Mouse (Mus musculus) layer of hippocampus, adult 9-11 months (tissue): ENCODE measurements around the gene Fam124a.
"Not testable (repeated sequence)": the region's sequence is repeated elsewhere in the genome, so short reads cannot be mapped to it uniquely, and the experiment has no call there.

Source experiments
- DNase-seq: peaks from one replicate; pipeline ENCODE4 v3.0.0; 2022

The Fam124a gene

DNA sequence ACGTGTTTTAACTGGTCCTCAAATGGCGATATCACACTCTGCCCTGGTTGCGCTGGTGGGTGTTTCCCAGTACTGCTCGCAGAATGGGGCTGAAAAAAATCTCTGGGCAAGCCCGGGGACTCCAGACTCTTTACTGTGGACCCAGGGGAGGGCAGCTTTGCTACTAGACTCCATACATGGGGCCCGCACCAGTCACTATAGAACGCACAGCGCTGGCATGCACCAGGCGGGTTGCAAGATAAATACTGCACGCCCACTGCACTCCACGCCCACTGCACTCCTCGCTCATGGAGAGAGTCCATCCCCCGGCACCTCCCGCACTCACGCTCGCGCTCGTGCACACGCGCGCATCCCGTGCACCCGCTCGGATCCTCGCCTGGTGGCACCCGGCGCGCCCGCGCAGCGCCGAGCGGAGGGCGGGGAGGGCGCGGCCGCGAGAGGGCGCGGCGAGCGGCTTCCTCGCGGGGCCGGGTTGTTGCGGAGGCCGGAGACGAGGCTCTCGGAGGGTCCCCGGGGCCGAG is at the start of gene Fam124a:
Gene Fam124a (plus strand): TSS at position 429 of the 521 bp plus-strand sequence.
- peak; percentile 77 for DNase-seq

GRCm38 (mm10) chr14:62506261-62506660 is 49.3 kb upstream of the Fam124a start:
- no peak for DNase-seq

- DNase-seq: no peak
Measured at GRCm38 (mm10) chr14:62509350-62509749, 46.2 kb upstream of the Fam124a start.

DNA sequence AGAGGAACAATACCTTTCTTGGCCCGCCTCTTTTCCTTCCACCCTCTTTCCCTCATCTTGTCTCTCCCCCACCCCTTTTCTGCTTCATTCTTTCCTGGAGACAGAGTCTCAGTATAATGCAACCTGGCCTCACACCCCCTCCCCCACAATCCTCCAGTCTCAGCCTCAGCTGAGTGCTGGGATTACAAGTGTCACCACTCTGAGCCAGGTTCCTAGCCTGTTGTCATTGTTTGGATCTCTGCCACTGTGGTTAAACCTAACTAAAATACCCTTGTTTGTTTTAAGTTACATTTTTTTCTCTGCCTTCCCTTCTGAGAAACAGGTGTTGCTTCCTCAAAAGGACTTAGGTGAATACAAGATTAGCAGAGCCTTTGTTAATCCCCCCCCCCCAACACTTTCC is 42.7 kb upstream of the Fam124a start:
- DNase-seq: no peak

GRCm38 (mm10) chr14:62530951-62531350 is 24.6 kb upstream of the Fam124a start:
- no peak for DNase-seq

GRCm38 (mm10) chr14:62536127-62536526 is 19.4 kb upstream of the Fam124a start:
- no peak for DNase-seq

- DNase-seq: no peak
Measured at GRCm38 (mm10) chr14:62536988-62537387, 18.5 kb upstream of the Fam124a start.

DNA sequence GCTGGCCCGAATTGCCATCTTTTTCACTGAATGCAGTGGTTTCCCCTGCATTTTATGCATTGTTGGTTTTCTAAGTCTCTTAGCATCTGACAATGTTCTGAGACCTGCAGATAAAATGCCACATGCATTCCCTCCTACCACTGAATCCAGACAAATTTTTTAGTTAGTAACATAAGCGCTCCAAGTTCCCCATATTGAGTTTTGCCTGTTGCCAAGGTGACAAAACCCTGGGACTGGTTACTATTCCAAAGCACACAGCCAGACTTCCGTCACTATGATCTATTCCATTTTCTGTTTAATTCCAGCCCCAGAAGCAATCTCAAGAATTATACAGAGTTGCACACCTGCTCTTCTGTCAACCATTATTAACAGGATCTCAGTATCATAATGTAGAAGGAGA is 15.7 kb upstream of the Fam124a start:
- DNase-seq: peak; percentile 65

DNA sequence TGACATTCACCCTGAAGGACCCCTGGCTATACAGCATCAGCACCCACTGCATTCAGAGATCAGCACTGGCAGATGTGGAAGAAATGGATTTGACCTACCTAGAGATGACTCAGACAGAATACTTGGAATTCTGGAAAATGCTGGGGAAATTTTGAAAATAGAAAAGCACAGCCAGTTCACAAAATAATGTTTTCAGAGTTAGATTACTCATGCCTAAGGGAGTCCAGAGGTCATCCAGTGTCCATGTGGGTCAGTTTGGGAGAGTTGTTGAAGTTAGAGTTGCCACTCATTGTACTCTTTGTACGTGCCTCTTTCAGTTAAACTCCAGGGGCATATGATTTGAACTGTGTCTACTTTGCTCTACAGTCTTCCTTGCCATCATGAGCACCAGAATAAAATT is 13.8 kb upstream of the Fam124a start:
- DNase-seq: no peak

- DNase-seq: no peak
Measured at GRCm38 (mm10) chr14:62546296-62546695, 9.2 kb upstream of the Fam124a start.

- no peak for DNase-seq
Measured at GRCm38 (mm10) chr14:62546746-62547145, 8.8 kb upstream of the Fam124a start.

DNA sequence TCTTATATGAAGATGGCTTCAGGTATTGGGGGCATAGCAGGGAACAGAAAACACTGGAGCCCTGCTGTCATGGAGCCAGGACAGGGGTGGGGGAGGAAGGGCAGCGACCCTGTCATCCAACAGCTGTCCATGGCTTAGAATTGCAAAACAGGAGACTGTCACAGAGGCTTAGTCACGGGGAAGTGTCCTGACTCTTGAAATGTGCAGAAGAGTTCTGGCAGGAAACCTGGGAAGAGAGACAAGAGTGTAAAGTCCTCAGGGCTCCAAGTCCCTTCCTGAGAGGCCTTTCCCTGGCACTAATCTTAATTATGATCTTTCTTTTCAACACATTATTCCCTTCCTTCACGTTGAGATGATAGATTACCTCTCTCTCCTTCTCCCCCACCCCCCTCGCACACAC is 5.4 kb upstream of the Fam124a start:
- no peak for DNase-seq

DNA sequence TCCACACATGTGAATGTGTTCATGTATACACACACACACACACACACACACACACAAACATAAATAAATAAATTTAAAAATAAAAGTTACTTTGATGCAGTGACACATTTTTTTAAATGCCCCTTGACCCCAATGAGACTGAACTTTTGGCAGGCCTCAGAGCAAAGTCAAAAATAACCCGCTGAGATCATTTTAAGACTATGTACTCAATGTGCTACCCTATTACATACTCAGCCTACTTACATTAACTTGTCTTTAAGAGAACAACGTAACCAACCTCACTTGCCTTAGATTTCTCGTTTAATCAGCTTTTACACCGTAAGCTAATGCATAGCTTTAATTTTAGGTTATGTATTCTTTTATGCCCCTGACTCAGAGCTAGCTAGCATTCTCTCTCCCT is 2.8 kb upstream of the Fam124a start:
- DNase-seq: no peak

GRCm38 (mm10) chr14:62553786-62554185 is 1.8 kb upstream of the Fam124a start:
- no peak for DNase-seq

- no peak for DNase-seq
Measured at GRCm38 (mm10) chr14:62555840-62556810, 588 bp downstream of the Fam124a start.

DNA sequence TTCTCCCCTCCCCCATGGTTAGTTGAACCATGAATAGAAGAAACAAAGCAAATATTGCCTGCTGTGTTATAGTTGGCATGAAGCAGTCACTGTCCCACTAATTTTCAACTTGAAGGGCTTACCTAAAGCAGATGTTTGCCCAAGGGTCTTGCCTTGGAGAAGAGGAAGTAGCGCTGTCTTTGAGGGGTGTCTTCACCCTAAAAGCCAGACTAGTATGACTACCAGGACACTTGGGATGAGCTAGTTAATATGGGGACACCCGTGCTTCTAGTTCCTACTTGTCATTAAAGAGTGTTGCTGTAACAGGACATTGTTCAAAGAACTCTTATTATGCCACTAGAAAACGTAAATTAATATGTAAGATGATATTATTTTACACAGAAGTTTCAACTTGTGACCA is 1.6 kb downstream of the Fam124a start:
- DNase-seq: no peak

DNA sequence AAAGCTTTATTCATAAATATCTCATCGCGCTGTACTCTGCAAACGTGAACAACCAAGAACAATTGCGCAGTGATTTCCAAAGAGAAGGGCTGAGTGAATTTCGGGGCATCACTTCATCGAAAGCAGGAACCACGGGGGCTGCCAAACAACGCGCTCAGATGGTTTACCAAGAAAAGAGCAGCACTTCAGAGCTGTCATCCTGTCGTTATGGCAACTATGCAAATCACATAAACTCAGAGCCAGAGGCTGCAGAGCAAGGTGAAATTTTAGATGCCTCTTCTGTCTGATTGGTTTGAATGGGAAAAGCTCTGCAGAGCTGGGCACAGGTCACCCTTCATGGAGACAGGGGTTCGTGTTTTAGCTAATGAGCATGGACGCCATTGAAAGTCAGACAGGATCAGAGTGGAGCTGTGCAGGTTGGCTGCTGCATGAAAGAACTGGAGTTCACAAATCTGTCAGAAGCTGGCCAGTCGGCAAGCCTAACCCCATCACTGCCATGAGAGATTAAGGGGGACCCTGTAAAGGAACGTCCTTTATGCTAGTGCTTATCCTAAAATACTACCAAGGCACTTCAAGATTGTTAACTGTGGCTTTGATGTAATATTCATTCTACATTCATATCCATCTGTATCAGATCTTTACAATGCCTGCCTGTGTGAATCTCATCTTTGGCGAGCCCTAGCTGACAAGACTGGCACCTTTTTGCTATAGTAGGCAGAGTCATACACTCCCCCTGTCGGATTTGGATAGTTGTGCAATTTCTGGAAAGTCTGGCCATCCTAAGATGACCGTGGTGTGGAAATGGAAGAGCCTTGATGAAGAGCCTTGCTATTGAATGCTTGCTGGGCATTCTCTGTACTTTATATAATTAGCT is 6.6 kb downstream of the Fam124a start:
- DNase-seq: peak; percentile 76

DNA sequence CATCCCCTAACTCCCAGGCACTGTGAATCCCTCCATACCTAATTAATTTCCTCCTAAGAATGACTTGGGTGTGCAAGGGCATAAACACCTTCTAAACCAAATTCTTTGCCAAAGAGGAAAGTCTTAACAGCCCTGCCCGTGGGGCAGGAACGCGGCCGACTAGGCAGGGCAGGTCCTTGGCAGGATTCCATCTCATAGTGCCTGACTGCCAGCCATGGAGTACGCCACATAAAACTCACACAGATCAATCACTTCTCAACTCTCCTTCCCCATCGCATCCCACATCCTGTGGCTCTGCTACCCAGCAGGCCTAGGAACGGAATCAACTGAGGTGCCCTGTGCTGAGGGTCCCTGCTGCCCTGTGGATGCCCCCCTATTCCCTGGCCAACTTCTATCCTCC is 8.1 kb downstream of the Fam124a start:
- DNase-seq: no peak

GRCm38 (mm10) chr14:62566821-62567220 is 11.3 kb downstream of the Fam124a start, which contains the start of gene Gm4131:
Gene Gm4131, minus strand, starts transcription at chr14:62566921.
- DNase-seq: not testable (repeated sequence)

DNA sequence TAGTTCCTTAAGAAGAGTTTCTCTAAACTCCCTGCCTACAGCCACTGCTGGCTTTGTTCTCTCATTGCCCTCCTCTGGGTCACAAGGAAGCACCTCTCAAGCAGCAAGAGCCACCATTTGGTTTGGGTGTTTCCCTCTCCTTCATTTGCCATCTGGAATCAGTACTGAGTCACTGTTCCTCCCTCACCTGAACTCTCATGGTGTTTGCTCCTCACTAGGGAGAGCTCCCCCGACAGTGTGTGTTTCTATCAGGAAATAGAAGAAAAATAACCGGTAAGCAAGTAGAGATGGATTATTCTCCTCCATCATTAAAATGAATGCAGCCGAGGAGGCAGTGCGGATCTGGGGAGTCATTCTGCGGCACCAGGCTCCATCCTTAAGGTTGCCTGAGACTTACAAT is 13.9 kb downstream of the Fam124a start:
- DNase-seq: no peak

DNA sequence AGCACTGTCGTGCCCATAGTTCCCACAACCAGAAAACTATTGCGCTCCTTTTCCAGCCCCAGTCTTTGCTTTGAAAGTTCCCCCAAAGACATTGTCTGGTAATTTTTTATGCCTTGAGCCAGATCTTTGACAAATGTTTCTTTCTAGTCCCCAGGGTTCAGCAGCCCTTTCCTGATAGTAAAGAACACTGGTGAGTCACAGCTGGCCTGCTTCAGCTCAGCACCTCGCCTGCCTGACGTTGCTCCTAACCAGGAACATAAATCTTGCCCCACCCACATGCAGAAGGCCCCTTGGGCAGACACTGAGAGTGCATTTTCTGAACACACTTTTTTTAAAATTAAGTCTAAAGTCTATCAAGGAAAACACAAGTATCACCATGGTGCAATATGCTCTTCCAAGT is 14.8 kb downstream of the Fam124a start:
- DNase-seq: no peak

GRCm38 (mm10) chr14:62573454-62573853 is 17.9 kb downstream of the Fam124a start:
- DNase-seq: no peak

DNA sequence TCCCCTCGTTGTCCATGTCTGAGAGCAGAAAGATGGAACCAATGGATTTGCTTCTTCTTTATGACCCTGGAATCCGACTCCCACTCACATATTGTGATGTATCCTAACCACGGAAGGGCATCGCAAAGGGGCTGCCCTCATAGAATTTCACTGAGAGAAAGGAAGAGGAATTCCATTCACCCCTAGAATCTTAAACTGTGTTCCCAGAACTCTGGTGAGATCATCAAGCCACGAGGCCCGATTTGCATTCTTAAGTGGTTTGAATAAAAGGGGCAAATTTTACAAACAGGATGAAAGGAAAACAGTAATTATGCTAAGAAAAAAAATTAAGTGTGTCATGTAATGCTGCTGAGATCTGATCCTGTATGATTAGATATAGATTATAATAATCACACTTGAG is 19.4 kb downstream of the Fam124a start:
- DNase-seq: no peak
